Mouse (Mus musculus) neural tube, embryonic 15.5 days (tissue): Measurements from ENCODE around the gene Gm20816. TPM values are rescaled to one million over a fixed set of nuclear protein-coding genes. Genes with fewer than 3 reads are reported as not detected.
"Not testable (repeated sequence)": the region's sequence is repeated elsewhere in the genome, so short reads cannot be mapped to it uniquely, and the experiment has no call there.

ENCODE experiments used
- ATAC-seq: fragments of 200-750 bp; cut with Nextera tagmentation; 2 replicates; pipeline ENCODE4 v1.8.0; 2017; ENCODE audit warnings: mild to moderate bottlenecking, moderate TSS enrichment, moderate library complexity; ENCODE audit not compliant: low FRiP score
- H3K27ac ChIP-seq: fragments of 300-500 bp; sonication (generic); replicated peaks from 2 replicates; pipeline ENCODE4 v1.5.1; 2015; ENCODE audit warnings: mild to moderate bottlenecking, inconsistent platforms
- H3K27me3 ChIP-seq: fragments of 300-500 bp; sonication (generic); replicated peaks from 2 replicates; pipeline ENCODE4 v1.6.1; 2015; ENCODE audit warnings: inconsistent platforms
- H3K36me3 ChIP-seq: fragments of 300-500 bp; sonication (generic); 2 replicates; pipeline ENCODE4 v1.6.1; 2015; ENCODE audit warnings: inconsistent platforms
- H3K4me1 ChIP-seq: fragments of 300-500 bp; sonication (generic); 2 replicates; pipeline ENCODE4 v1.6.1; 2015; ENCODE audit warnings: inconsistent platforms
- H3K4me2 ChIP-seq: fragments of 300-500 bp; sonication (generic); 2 replicates; pipeline ENCODE4 v1.6.1; 2015; ENCODE audit warnings: inconsistent platforms, mild to moderate bottlenecking, moderate library complexity
- H3K4me3 ChIP-seq: fragments of 300-500 bp; sonication (generic); replicated peaks from 2 replicates; pipeline ENCODE4 v1.5.1; 2015; ENCODE audit warnings: mild to moderate bottlenecking, inconsistent platforms
- H3K9ac ChIP-seq: fragments of 300-500 bp; sonication (generic); replicated peaks from 2 replicates; pipeline ENCODE4 v1.6.1; 2015; ENCODE audit warnings: mild to moderate bottlenecking, inconsistent platforms
- H3K9me3 ChIP-seq: fragments of 300-500 bp; sonication (generic); replicated peaks from 2 replicates; pipeline ENCODE4 v1.6.1; 2016; ENCODE audit warnings: inconsistent platforms
- WGBS: fragments of 180-500 bp; shearing (Covaris S2); methylation state at CpG from one replicate; pipeline ENCODE4 v1.1.7; 2015; ENCODE audit warnings: mixed read lengths; 5-methylcytosine and 5-hydroxymethylcytosine counted together
- polyA plus RNA-seq: library from polyadenylated mRNA; unstranded; fragments of >200 nt; fragmentation: Nextera tagmentation; extraction: Ambion mirVana; gene quantifications from 2 replicates; pipeline ENCODE4 v1.2.1, GENCODE M21; 2015

Gm20816 gene
- not detected in 2 replicates for polyA plus RNA-seq

DNA sequence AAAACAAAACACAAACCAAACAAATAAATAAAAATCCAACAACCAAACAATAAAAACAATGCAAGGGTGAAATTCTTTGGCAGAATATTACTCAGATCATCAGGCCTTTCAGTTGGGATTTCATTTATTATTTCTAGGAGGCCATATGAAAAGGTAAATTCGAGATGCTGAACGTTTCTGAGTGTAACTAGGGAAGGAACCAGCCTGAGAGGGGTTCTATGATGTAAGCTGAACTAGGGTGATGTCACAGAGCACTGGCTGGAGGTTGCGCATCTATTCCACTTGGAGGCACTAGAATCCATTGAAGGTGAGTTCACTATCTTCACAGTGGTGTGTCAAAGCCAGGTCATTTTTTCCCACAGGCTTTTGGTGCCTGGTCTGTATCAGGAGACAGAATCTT is at the start of gene Gm20816:
Gm20816 (plus strand) TSS at position 301 of the 400 bp plus-strand sequence.
- not testable (repeated sequence) for H3K27ac ChIP-seq, H3K9me3 ChIP-seq, H3K4me2 ChIP-seq, H3K4me3 ChIP-seq, H3K9ac ChIP-seq, H3K36me3 ChIP-seq, H3K27me3 ChIP-seq, H3K4me1 ChIP-seq, ATAC-seq
- WGBS: no CpG with 5 or more reads among the region's 3 CpGs

Other genes with a start within 250 kb of the Gm20816 start
- gene Gm20937, start 243.1 kb upstream of the Gm20816 start, polyA plus RNA-seq: not detected in 2 replicates